Mouse (Mus musculus) MEL (cell line): ENCODE measurements at regions not wholly inside any gene's neighbourhood (a gene's known extent, or its start where the extent isn't known, plus 50 kb on each side); places are given as distances from the start of the nearest gene placed in this dataset.

Source experiments
- CHD1 ChIP-seq: IDR thresholded peaks from 2 replicates; pipeline ENCODE4 v1.6.1; 2012; ENCODE audit warnings: low read depth, mild to moderate bottlenecking, inconsistent platforms, low read length, improper control_type of control experiment
- CTCF ChIP-seq, 3 experiments: IDR thresholded peaks in 2 of 3; conservative IDR thresholded peaks in 1 of 3; 2 replicates each; pipeline ENCODE4 v1.5.1; 2011 to 2012; ENCODE audit warnings: low read length in 3 of 3, low read depth in 2 of 3, mild to moderate bottlenecking in 2 of 3, improper control_type of control experiment in 1 of 3, inconsistent platforms in 1 of 3, mixed read lengths in 1 of 3, moderate library complexity in 1 of 3; ENCODE audit not compliant: control insufficient read depth in 1 of 3, insufficient read depth in 1 of 3, poor library complexity in 1 of 3, severe bottlenecking in 1 of 3
- EP300 ChIP-seq, 2 experiments: IDR thresholded peaks; 2 replicates each; pipeline ENCODE4 v1.6.1; 2011; ENCODE audit warnings: improper control_type of control experiment in 2 of 2, low read length in 2 of 2, low read depth in 1 of 2, mild to moderate bottlenecking in 1 of 2
- ETS1 ChIP-seq: IDR thresholded peaks from 2 replicates; pipeline ENCODE4 v1.6.1; 2012; ENCODE audit warnings: low read depth, mild to moderate bottlenecking, inconsistent platforms, low read length, improper control_type of control experiment, moderate library complexity
- MAFK ChIP-seq: IDR thresholded peaks from 2 replicates; pipeline ENCODE4 v1.6.1; 2011; ENCODE audit warnings: low read depth, mild to moderate bottlenecking, low read length, improper control_type of control experiment, borderline replicate concordance
- MAX ChIP-seq: IDR thresholded peaks from 2 replicates; pipeline ENCODE4 v1.6.1; 2011; ENCODE audit warnings: low read length, improper control_type of control experiment
- POLR2A ChIP-seq, 2 experiments: IDR thresholded peaks; 2 replicates each; pipeline ENCODE4 v1.6.1; 2011 to 2012; ENCODE audit warnings: low read length in 2 of 2, mild to moderate bottlenecking in 2 of 2, control low read depth in 1 of 2, improper control_type of control experiment in 1 of 2, low read depth in 1 of 2, moderate library complexity in 1 of 2; ENCODE audit not compliant: control insufficient read depth in 1 of 2, insufficient read depth in 1 of 2, poor library complexity in 1 of 2
- POLR2AphosphoS5 ChIP-seq: IDR thresholded peaks from 2 replicates; pipeline ENCODE4 v1.6.1; 2012; ENCODE audit warnings: low read depth, borderline replicate concordance, mild to moderate bottlenecking, inconsistent platforms, low read length, moderate library complexity, mixed read lengths
- TCF12 ChIP-seq: IDR thresholded peaks from 2 replicates; pipeline ENCODE4 v1.6.1; 2014; ENCODE audit warnings: low read depth, mild to moderate bottlenecking, inconsistent platforms, low read length, improper control_type of control experiment, moderate library complexity
- ZC3H11A ChIP-seq: IDR thresholded peaks from 2 replicates; pipeline ENCODE4 v1.6.1; 2012; ENCODE audit warnings: low read depth, mild to moderate bottlenecking, inconsistent platforms, low read length, improper control_type of control experiment
- ZKSCAN1 ChIP-seq: IDR thresholded peaks from 2 replicates; pipeline ENCODE4 v1.6.1; 2012; ENCODE audit warnings: low read depth, mild to moderate bottlenecking, inconsistent platforms, low read length, improper control_type of control experiment, moderate library complexity
- ZMIZ1 ChIP-seq: IDR thresholded peaks from 2 replicates; pipeline ENCODE4 v1.6.1; 2012; ENCODE audit warnings: low read depth, mild to moderate bottlenecking, inconsistent platforms, low read length, improper control_type of control experiment, moderate library complexity
- ZNF384 ChIP-seq: IDR thresholded peaks from 2 replicates; pipeline ENCODE4 v1.6.1; 2012; ENCODE audit warnings: low read depth, mild to moderate bottlenecking, inconsistent platforms, low read length, improper control_type of control experiment

GRCm38 (mm10) chr3:52167420-52167819 lies 62.5 kb upstream of the Maml3 start:
- TF ChIP-seq MAFK (no peak), POLR2AphosphoS5 (no peak), TCF12 (no peak), POLR2A (IDR thresholded peaks at IDR 0.05; ENCODE audit: control insufficient read depth in 1 of 2, insufficient read depth in 1 of 2, low read depth in 1 of 2, low read length in 2 of 2, poor library complexity in 1 of 2) (no peak), MAX (no peak), CTCF (IDR thresholded peaks at IDR 0.05 in 2 of 3, conservative IDR thresholded peaks at IDR 0.05 in 1 of 3; ENCODE audit: control insufficient read depth in 1 of 3, insufficient read depth in 1 of 3, low read depth in 2 of 3, low read length in 3 of 3, poor library complexity in 1 of 3, severe bottlenecking in 1 of 3) (no peak), EP300 (IDR thresholded peaks at IDR 0.05; ENCODE audit: low read depth in 1 of 2, low read length in 2 of 2) (no peak), ZC3H11A (no peak), ETS1 (no peak), CHD1 (no peak), ZKSCAN1 (no peak), ZNF384 (no peak), ZMIZ1 (no peak)
